Mouse (Mus musculus) right cerebral cortex, postnatal 14 days (tissue): ENCODE results near the gene Dock9.

Source experiments
- DNase-seq: peaks from one replicate; pipeline ENCODE4 v3.0.0; 2022

Gene Dock9

DNA sequence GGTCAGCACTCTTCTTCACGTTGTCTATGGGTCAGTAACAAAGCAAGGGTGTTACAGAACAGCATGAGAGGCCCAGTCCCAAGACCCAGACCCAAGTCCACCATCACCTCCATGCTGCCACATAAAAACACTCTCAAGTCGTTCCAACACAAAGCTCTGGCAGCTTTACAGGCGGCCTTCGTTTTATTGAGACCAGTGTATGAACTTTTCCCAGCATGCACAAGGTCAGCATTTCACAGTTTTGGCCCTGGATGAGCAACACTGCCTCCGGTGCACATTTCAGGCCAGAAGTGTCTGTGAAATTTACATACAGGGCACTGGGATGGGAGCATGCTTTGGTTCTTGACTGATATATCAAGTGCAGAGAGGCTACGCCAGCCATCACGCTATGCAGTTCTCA, 6.5 kb downstream of the Dock9 start:
- no peak for DNase-seq

DNA sequence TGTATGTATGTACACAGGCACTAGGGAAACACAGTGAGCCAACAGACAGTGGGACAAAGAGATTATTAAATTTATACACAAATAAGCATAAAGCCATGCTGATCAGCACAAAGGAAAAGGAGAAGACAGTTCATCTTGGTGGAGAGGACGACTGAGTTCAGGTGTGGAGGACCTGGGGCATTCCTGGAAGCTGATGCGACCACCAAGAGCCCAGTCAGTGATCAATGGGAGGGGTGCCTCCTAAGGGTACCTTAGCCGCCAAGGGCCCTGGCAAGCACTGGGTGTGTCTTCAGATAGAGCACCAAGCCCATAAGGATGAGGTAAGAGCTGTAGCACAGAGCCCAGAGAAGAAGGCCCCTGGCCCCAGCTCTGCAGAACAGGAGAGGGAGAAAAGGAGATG, 8.4 kb downstream of the Dock9 start:
- DNase-seq = no peak

DNA sequence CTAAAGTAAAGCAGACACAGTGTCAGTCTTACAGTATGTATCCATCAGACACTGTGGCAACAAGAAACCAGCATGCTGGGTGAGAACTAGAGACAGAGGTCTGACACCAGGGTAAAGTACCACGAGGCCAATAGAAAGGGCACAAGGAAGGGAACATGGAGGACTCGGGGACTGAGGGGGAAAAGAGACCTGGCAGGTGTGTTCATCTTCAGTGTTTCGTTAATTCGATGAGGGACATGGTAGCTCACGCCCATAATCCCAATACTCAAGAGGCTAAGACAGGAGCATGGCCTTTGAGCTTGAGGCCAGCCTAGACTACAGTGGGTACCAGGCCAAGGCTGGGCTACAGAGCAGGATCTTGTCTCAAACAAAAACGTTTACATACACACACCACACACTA, 9.2 kb downstream of the Dock9 start:
- no peak for DNase-seq

DNA sequence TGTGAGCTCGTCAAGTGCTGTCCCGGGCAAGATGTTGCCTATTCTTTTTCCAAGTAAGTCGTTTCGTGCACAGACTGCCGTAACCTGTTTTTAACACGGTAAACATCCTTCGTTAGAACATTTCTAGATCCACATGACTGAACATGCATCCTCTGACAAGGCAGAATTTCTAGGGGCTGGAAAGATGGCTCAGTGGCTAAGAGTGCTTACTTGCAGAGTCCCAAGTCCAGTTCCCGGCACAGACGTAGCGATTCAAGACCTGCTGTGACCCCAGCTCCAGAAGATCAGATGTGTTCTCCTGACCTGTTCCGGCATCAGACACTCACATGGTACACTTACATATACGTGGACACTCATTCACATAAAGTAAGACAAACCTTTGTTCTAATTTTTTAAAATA, 10.2 kb downstream of the Dock9 start:
- no peak for DNase-seq

DNA sequence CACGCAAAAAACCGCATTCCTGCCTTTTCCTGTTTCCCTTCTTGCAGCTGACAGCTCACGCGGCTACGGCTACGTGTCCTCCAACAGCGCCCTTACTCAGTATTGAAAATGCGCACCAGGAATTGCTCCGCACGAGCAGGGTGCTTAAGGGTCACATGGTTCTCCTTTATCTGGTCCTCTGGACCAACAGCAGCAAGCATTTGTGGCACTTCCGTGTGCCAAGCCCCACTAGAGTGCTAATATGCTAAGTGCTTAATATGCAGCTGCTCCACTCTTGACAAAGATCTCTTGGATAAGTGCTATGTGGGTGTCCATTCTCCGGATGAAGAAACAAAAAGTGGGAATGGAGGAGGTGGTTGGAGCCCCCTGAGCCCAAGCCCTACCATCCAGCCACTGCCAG, 10.7 kb downstream of the Dock9 start:
- DNase-seq = no peak

DNA sequence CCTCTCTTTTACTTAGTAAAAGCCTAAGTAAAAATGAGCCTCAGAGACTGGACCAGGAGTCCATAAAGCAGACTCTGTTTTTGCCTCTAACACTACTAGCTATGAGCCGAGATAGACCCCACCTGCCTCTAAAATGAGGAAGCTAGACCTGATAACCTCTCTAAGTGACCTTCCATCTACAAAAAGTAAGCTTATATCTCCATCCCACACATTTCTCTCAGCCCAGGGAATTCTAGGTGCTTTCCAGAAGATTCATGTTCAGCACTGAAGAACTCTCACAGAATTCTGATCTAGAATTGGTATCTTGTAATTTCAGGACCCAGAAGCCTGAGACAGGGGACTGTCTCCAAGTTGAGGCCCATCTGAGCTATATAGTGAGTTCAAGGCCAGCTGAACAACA, 12.2 kb downstream of the Dock9 start:
- DNase-seq = no peak

DNA sequence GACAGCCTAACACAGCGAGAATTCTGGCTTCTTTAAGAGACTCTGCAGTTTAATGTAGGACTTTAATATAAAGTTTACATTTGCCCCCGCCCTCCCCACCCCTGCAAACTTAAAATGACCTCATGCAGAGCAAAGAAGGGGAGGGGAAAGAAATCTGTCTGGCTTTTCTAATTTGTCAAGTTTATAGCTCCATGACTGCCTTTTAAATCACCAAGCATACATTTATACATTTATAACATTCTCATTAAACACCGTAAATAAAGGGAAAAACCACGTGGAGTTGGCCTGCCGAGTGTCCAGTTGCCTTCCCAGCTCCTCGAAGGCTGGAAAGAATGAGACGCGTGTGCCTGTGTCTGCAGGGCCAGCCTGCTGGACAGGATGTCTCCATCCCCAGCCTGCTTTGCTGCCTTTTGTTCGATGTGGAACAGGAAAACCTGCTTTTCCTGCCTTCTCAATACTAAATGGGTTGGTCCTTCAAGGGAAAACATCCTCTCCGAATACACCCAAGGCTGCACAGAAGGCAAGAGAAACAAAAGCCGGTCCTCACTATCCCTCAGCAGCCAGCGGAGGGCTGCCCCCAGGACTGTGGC, 16.6 kb downstream of the Dock9 start:
- DNase-seq = no peak

DNA sequence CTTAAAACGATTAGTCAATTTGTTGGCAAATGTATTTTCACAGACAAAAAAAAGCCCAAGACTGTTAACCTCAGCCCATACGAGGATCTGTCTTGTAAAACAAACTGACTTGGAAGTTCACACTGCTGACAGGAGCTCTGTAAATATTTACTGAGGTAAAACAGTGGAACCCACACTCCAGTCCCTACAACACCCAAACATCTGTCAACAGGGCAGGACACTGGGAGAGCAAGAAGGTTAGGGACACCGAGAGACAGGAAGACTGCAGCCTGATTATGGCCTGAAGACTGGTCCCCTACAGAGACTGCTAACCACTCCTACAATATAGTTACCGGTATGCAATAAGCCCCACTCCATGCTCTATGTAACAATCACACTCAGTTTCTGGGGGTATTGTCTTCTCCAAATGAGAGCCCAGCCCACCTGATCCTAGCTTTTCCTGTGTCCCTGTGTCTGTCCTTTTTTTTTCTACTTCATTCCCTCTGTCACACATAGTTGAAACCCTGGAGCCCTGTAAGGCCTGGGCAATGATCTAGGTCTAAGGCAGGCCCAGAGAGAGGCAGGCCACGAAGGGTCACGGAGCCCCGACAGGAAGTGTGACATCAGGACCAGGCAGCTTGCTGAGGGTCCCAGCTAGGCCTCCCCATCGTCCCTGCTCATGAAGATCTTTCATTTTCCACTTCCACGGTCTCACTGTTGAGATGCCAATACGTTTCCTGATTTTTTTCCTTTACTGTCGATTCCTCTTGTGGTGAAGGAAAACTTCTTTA, 17.3 kb downstream of the Dock9 start:
- no peak for DNase-seq

DNA sequence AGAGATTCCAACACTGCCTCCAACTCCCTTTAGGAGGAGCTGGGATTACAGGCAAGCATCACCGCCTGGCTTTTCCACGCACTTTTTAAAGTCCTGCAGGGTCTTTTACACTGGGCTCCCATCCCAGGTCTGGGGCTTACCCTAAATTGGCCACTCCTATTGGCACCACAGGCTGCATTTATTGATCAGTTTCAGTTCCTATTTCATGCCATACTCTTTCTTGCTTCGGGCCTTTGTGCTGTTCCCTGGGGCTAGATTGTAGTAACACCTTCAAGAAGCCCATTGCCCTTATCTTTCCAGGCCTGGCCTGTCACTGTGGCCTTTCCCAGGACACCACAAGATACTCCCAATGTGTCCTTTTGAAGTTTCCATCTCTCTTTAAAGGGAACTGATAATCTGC, 18.0 kb downstream of the Dock9 start:
- no peak for DNase-seq

DNA sequence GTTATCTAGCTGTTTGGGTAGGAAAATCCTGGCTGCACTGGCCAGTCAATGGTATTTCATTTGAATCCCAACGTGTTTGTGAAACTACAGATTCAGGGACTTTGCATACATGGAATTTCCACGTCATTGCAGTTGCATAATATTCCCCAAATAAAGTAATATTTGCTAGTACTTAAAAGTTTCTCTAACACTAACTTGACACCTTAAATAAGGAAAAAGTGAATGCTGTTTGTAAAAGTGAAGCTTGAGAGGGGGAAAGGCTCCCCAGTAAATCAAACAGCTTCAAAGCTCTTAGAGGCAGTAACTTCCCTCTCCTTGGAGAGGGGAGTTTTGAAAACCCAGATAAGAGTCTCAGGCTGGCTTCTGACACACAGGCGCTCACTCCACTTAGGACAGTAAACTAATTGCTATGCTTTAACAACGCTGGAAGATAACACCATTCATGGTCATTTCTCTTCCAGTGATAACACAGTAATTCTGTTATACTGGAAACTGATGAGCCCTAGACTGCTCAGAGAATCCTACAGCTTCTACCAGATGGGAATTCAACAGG, 20.3 kb downstream of the Dock9 start:
- DNase-seq = no peak

DNA sequence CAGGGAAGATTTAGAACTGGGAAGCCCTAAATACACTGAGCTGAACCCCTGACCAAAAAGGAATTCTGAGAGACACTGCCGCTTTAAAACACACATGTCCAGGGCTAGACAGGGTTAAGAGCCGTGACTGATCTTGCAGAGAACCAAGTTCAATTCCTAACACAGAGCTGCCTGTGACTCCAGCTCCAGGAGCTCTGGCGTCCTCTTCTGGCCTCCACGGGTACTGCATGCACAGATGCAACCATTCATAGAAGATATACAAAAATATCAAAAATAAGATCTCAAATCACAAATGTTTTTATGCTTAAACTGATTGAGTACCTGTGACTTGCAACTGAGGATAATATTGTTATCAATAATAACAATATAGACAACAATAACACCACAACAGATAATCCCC, 20.9 kb downstream of the Dock9 start:
- no peak for DNase-seq

DNA sequence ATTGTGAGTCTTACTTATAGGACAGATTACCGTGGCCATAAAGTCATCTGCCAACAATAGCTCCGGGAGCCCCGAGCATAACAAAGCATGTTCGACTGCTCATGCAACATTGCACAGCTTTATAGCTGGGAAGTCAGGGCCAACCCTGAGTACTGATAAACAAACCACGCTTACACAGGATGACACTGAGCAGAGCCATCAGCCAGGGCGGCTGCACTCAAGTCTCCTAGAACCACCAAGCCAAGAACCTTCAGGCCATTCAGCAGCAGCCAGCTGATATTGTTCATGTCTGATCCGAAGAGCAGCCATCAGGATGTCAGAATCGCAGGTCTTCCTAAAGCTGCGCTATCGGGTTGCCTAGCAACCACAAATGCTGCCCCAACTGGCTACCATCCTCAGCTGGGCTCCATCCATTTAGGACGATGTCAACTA, 35.6 kb downstream of the Dock9 start:
- DNase-seq = peak; percentile 29

DNA sequence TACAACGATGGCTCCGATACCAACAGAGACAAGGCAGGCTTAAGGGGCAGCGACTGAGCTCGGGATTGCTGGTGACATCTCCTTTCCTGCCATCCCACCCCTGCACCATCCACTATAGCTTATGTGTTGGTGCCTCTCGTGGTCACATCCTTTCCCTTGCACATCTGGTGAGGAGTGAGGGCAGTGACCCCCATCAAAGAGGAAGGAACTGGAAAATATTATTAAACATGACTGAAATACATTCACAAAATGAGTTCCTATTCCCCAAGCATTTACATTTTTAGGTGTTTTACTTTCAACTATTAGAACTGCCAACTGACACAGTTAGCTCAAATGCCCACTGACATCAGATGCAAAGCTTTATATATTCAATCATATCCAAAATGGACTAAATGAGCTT, 37.2 kb downstream of the Dock9 start:
- no peak for DNase-seq

DNA sequence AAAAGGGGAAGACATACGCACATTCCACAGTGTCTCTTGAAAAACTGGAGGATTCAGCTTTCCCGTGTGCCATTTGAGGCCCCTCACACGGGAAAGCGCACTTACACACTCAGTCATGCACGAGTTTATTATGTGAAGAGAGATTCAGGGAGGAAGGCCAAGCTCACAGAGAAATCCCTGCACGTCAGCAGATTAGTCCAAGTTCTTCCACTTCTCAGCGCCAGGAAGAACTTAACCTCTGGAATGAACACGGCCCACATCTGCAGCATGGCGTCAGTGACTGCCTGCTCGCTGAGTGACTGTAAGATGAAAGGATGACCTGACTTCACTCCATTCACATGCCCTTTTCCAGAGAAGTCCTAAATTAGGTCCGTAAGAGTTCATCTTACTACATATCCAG, 43.5 kb downstream of the Dock9 start:
- DNase-seq = no peak

DNA sequence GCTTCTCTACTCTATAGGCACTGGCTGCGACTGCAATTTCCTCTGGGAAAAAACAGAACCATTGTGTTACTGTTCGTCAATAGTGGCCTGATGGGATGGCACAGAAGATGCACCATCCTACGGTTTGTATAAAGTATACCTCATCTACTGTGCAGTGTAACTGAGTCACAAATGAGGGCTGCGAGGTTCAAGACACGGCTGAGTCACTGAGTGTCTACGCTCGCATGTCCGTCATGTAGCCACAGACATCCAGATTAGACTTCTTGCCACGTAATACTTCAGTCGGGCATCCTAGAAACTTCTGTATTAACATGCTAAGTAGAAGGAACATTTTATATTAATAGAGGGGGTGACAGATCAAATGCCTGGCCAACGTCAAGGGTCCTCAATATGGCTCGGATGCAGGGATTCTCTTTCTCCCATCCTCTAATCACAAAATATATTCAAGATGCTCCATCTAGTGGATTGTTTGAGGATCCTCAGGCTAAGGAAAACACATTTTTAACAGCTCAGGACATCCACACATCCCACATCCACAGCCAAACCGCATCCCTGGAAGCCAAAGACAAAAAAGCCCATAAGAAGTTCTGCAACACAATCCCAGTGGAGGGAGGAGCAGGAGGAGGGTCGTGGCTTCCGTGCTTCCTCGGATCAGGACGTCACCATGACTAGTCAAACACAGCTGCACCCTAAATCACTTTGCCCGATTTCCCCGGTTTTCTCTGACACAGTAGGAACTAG, 44.8 kb downstream of the Dock9 start:
- no peak for DNase-seq

DNA sequence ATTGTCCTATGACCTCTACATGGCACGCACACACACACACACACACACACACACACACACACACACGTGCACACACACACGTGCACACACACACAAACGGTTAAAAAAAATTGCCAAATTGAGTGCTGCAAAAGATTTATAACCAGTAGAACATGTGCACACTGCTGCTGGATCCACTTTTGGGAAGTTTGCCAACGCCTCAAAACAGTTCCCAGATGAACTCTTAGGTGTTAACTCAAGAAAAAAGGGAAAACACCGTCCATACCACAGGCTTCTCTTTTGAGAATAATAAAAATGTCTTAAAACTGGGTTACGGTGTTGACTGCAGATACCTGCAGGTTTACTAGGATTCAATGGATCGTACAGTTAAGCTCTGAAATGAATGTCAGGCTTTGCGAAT, 48.0 kb downstream of the Dock9 start:
- no peak for DNase-seq

DNA sequence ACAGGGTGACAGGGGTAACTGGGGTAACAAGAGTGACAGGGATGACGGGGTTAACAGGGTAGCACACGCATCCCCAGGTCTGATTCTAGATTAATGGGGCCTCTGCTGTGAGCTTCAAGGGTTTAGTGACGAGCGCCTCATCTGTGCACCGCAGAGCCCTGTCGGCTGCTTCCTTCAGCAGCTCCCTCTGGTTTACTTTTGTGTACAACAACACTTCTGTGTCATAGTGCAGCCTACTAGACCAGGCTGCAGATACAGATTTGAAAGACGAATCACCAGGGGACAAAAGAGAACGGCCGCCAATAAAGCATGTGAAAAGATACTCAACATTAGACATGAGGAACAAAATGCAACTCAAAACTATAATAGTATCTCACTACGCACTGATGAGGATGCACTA, 48.6 kb downstream of the Dock9 start:
- DNase-seq = no peak

DNA sequence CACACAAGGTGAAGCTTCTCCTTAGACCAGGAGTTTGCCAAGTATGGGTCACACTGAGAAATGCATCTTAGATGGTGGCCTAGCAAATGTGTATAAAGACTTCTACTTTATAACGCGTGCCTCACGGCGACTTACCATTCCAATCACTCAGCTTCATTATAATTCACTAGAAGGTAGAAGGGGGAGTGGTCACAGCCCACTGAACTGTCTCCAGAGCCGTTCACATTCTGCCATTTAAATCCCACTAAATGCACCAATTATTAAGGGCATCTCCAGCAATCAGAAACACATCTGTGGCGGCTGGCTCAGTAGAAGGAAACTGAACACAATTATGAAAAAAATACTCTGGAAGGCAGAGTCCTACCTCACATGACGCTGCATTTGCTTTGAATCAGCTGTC, 50.3 kb downstream of the Dock9 start:
- DNase-seq = no peak

DNA sequence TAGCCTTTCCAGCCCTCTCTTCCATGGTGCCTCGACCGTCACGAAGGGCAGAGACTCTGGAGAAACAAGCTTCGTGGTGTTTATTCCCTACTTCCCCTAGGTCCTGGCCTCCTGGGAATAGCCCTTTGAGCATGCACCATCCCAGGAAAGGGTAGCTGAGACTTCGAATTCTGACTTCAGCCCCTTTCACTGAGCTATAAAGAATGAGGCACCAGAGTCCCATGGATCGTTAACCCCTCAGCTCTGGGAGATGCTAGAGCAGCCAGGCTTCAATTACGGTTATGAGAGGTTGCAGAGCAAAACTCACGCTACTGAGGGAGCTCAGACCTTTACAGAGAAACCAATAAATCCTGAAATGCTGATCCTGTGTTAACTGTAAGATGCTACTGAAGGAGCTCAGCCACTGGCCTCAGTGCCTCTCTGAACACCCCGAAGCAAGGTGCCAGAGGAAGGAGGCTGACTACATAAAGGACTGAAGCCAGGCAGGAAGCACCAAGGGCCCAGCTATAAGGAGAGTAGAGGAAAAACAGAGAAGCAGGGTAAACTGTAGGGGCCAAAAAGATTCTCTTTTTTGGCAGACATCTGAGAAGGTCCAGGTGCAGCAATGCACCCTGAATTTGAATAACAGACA, 53.7 kb downstream of the Dock9 start:
- DNase-seq = no peak

DNA sequence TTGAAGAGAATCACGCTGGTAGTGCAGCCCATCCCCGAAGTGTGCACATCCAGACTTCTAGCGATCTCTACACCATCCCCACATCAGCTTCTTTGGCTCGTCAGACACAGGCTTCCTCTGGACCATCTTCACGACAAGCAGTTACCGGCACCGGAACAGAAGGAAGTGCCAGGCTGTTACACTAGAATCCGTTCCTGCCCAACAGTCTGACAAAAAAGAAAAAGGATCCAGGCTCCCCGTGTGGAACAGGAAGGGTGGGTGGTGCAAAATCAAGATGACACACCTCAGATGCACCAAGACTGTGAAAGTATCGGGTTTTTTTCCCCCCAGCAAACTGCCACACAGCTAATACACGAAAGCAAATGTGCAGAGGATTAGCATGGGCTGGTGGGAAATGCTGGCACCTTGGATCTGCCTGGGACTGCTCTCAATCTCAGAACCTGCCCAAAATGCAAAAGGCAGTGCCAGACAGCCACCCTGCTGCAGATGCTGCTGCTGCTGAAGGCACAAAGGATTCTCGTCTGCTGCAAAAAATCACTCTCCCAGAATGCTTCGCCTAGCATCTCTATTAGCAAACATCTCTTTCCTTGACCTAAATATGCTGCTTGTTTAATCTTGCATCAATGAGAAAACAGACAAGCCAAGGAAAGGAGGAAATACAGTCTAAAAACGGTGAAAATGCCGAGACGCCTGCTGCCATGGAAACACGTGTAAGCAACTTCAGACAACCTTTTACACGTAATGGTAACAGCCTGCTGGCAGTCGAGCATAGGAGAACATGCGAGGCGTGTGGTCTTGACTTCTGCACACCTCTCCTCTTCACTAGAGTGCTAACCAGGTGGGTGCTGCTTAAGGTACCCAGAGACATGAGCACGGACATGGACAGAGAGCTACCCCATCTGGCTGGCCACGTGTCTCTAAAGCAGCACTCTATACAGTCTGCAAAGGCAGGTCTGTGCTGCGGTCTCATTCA, 58.9 kb downstream of the Dock9 start:
- DNase-seq = peak; percentile 46

DNA sequence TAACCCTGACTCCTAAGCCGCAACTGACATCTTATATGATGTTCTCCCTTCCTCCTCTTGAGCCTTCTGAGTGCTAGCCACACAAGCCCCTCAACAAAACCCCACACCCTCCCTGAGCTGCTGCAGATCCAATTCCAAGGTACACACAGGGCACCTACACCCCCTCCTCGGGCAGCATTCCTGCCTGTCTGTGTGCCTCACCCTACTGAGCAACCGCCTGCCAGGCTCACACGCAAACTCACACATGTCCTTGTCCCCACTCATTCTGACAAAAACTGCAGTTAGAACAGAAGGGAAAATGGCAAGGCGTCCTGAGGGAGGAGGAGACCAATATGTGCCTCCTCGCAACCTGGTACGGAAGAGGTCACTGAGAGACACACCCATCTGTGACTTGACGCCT, 60.4 kb downstream of the Dock9 start:
- DNase-seq = peak; percentile 41

DNA sequence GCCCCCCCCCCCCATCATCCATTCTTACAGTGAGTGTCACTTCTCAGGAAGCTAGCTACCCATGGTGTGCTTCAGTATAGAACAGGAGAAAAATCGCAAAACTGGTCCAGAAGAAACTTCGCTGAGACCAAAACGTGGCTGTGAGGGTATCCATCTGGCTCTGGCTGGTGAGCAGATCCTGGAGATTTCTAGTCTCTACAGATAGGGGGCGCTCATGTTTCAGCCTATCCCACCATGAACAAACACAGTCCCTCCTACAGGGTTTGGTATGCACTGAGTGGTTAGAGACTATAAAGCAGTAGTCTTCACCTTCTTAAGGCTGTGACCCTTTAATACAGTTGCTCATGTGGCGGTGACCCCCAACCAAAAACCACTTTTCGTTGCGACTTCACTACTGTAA, 62.0 kb downstream of the Dock9 start:
- DNase-seq = no peak
